Mouse (Mus musculus) CH12.LX (cell line): ENCODE results near the gene C9orf72.
A peak's percentile ranks its signal among the peaks of the same experiment; 100 is the strongest.

Experiments
- CHD1 ChIP-seq: IDR thresholded peaks from 2 replicates; pipeline ENCODE4 v1.6.1; 2012; ENCODE audit warnings: low read depth, low read length, improper control_type of control experiment, inconsistent platforms
- CTCF ChIP-seq, 2 experiments: IDR thresholded peaks in 1 of 2; conservative IDR thresholded peaks in 1 of 2; 2 replicates each; pipeline ENCODE4 v1.5.1; 2011 to 2012; ENCODE audit warnings: low read depth in 2 of 2, low read length in 2 of 2, improper control_type of control experiment in 1 of 2, inconsistent platforms in 1 of 2, mild to moderate bottlenecking in 1 of 2, moderate library complexity in 1 of 2
- EP300 ChIP-seq: IDR thresholded peaks from 2 replicates; pipeline ENCODE4 v1.6.1; 2011; ENCODE audit warnings: low read length, improper control_type of control experiment
- HCFC1 ChIP-seq: IDR thresholded peaks from 2 replicates; pipeline ENCODE4 v1.6.1; 2012; ENCODE audit warnings: low read depth, mild to moderate bottlenecking, inconsistent platforms, low read length, improper control_type of control experiment
- IRF4 ChIP-seq: IDR thresholded peaks from 2 replicates; pipeline ENCODE4 v1.6.1; 2014; ENCODE audit warnings: low read depth, mild to moderate bottlenecking, inconsistent platforms, low read length, improper control_type of control experiment
- PAX5 ChIP-seq: IDR thresholded peaks from 2 replicates; pipeline ENCODE4 v1.6.1; 2012; ENCODE audit warnings: low read length, inconsistent platforms, mixed read lengths
- POLR2A ChIP-seq: IDR thresholded peaks from 2 replicates; pipeline ENCODE4 v1.6.1; 2011; ENCODE audit warnings: low read depth, mild to moderate bottlenecking, improper control_type of control experiment, low read length
- RCOR1 ChIP-seq: conservative IDR thresholded peaks from 2 replicates; pipeline ENCODE4 v1.6.1; 2012; ENCODE audit warnings: low read depth, mild to moderate bottlenecking, inconsistent platforms, low read length, improper control_type of control experiment
- SIN3A ChIP-seq: IDR thresholded peaks from 2 replicates; pipeline ENCODE4 v1.6.1; 2012; ENCODE audit warnings: low read length, improper control_type of control experiment, inconsistent platforms
- USF1 ChIP-seq: IDR thresholded peaks from 2 replicates; pipeline ENCODE4 v1.6.1; 2014; ENCODE audit warnings: low read depth, mild to moderate bottlenecking, inconsistent platforms, low read length, improper control_type of control experiment
- ZC3H11A ChIP-seq: IDR thresholded peaks from 2 replicates; pipeline ENCODE4 v1.6.1; 2012; ENCODE audit warnings: low read depth, mild to moderate bottlenecking, inconsistent platforms, low read length, improper control_type of control experiment
- ZMIZ1 ChIP-seq: IDR thresholded peaks from 2 replicates; pipeline ENCODE4 v1.6.1; 2012; ENCODE audit warnings: low read depth, mild to moderate bottlenecking, inconsistent platforms, low read length, improper control_type of control experiment
- ZNF384 ChIP-seq: IDR thresholded peaks from 2 replicates; pipeline ENCODE4 v1.6.1; 2012; ENCODE audit warnings: low read depth, low read length, improper control_type of control experiment, inconsistent platforms

DNA sequence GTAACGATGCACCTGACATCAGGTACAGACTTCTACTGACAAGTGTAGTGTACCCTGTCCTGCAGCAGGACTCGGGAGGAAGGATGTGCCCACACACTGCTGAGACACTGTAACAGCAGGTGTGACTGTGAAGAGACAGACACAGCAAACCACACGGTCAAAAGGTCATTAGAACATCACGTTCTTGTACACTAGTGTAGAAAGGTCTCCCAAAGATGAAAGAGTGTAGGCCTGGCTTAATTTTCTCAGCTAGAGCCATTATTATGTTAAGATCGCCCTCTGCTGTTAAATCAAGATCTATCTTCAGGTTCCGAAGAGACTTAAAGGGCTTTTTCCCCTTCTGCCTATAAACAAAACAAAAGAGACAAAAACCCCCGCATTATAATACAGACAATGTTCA lies 33.2 kb downstream of the C9orf72 start:
- TF ChIP-seq POLR2A (no peak), CHD1 (no peak), ZMIZ1 (no peak), ZNF384 (no peak), USF1 (no peak), CTCF (conservative IDR thresholded peaks at IDR 0.05 in 1 of 2, IDR thresholded peaks at IDR 0.05 in 1 of 2; ENCODE audit: low read depth in 2 of 2, low read length in 2 of 2) (peak in 1 of 2 experiments; percentile 68; a peak in 2 of 4 replicates), HCFC1 (no peak), ZC3H11A (no peak; the same call in 1 of the 2 replicates), PAX5 (no peak), EP300 (no peak), SIN3A (no peak), IRF4 (no peak), RCOR1 (no peak)
